Mouse (Mus musculus) limb, embryonic 10.5 days (tissue): ENCODE results near the gene Apol9b. TPM values are rescaled to one million over a fixed set of nuclear protein-coding genes. Genes with fewer than 3 reads are reported as not detected.
"Not testable (repeated sequence)": the region's sequence is repeated elsewhere in the genome, so short reads cannot be mapped to it uniquely, and the experiment has no call there.

Source experiments
- DNase-seq: peaks from one replicate; pipeline ENCODE4 v3.0.0-alpha.2; 2017; ENCODE audit warnings: low spot score
- H3K27ac ChIP-seq: fragments of 300-500 bp; sonication (generic); 2 replicates; pipeline ENCODE4 v1.5.1; 2016; ENCODE audit warnings: mild to moderate bottlenecking
- H3K27me3 ChIP-seq: fragments of 300-500 bp; sonication (generic); 2 replicates; pipeline ENCODE4 v1.6.1; 2016; ENCODE audit warnings: low read depth, mild to moderate bottlenecking; ENCODE audit not compliant: poor library complexity, severe bottlenecking
- H3K36me3 ChIP-seq: fragments of 300-500 bp; sonication (generic); 2 replicates; pipeline ENCODE4 v1.6.1; 2016; ENCODE audit warnings: mild to moderate bottlenecking, moderate library complexity
- H3K4me1 ChIP-seq: fragments of 300-500 bp; sonication (generic); 2 replicates; pipeline ENCODE4 v1.6.1; 2016
- H3K4me3 ChIP-seq: fragments of 300-500 bp; sonication (generic); 2 replicates; pipeline ENCODE4 v1.5.1; 2016; ENCODE audit warnings: mild to moderate bottlenecking, moderate library complexity
- H3K9me3 ChIP-seq: fragments of 300-500 bp; sonication (generic); replicated peaks from 2 replicates; pipeline ENCODE4 v1.6.1; 2016; ENCODE audit warnings: mild to moderate bottlenecking
- WGBS: fragments of 180-500 bp; shearing (Covaris S2); methylation state at CpG from one replicate; pipeline ENCODE4 v1.1.7; 2016; 5-methylcytosine and 5-hydroxymethylcytosine counted together
- polyA plus RNA-seq: library from polyadenylated mRNA; unstranded; fragments of >200 nt; fragmentation: Nextera tagmentation; extraction: Ambion mirVana; gene quantifications from 2 replicates; pipeline ENCODE4 v1.2.1, GENCODE M21; 2016

Apol9b gene
- polyA plus RNA-seq, 1 experiment from 2014 or later = not detected

GRCm38 (mm10) chr15:77731605-77732004 lies 2.8 kb downstream of the Apol9b start:
- H3K4me1 ChIP-seq = no peaks in the 10 kb centered on the region
- no peaks in the 10 kb centered on the region for H3K36me3 ChIP-seq
- no peak for DNase-seq
- no peak overlapping the region for H3K27ac ChIP-seq
- no peak overlapping the region for H3K4me3 ChIP-seq
- no peaks in the 10 kb centered on the region for H3K27me3 ChIP-seq
- 87% methylated on average over 5 of the region's 5 CpGs for WGBS
- H3K9me3 ChIP-seq = no peaks in the 10 kb centered on the region

- H3K4me3 ChIP-seq, H3K4me1 ChIP-seq, H3K27ac ChIP-seq, H3K27me3 ChIP-seq, H3K36me3 ChIP-seq, H3K9me3 ChIP-seq, DNase-seq: not testable (repeated sequence)
- WGBS = 70% methylated on average over 10 of the region's 10 CpGs
Measured at GRCm38 (mm10) chr15:77732851-77733250, 4.0 kb downstream of the Apol9b start.

- H3K27ac ChIP-seq, H3K27me3 ChIP-seq, H3K4me3 ChIP-seq, DNase-seq, H3K36me3 ChIP-seq, H3K4me1 ChIP-seq, H3K9me3 ChIP-seq: not testable (repeated sequence)
- WGBS = 84% methylated on average over 8 of the region's 8 CpGs
Measured at GRCm38 (mm10) chr15:77733380-77733779, 4.5 kb downstream of the Apol9b start.

GRCm38 (mm10) chr15:77733903-77734302 lies 5.1 kb downstream of the Apol9b start:
- H3K27ac ChIP-seq, DNase-seq: not testable (repeated sequence)
- WGBS = 74% methylated on average over 4 of the region's 4 CpGs

GRCm38 (mm10) chr15:77740511-77741297 lies 11.9 kb downstream of the Apol9b start:
- no peaks in the 10 kb centered on the region for H3K36me3 ChIP-seq
- no peaks in the 10 kb centered on the region for H3K27me3 ChIP-seq
- no peak overlapping the region for H3K27ac ChIP-seq
- no peaks in the 10 kb centered on the region for H3K9me3 ChIP-seq
- WGBS = 76% methylated on average over 9 of the region's 9 CpGs
- DNase-seq = no peak
- H3K4me1 ChIP-seq = no peaks in the 10 kb centered on the region
- H3K4me3 ChIP-seq = no peak overlapping the region

More at GRCm38 (mm10) chr15:77733903-77734302, 5.1 kb downstream of the Apol9b start:
- not testable (repeated sequence) for H3K27me3 ChIP-seq, H3K4me1 ChIP-seq, H3K4me3 ChIP-seq, H3K36me3 ChIP-seq, H3K9me3 ChIP-seq

GRCm38 (mm10) chr15:77741556-77741955 lies 12.7 kb downstream of the Apol9b start:
- 91% methylated on average over 6 of the region's 6 CpGs for WGBS
- H3K27me3 ChIP-seq, DNase-seq, H3K36me3 ChIP-seq, H3K4me1 ChIP-seq, H3K9me3 ChIP-seq, H3K27ac ChIP-seq, H3K4me3 ChIP-seq: not testable (repeated sequence)

GRCm38 (mm10) chr15:77744632-77745031 lies 15.8 kb downstream of the Apol9b start:
- no peaks in the 10 kb centered on the region for H3K9me3 ChIP-seq
- no peak overlapping the region for H3K27ac ChIP-seq
- H3K36me3 ChIP-seq = no peaks in the 10 kb centered on the region
- WGBS = 48% methylated on average over 5 of the region's 5 CpGs
- DNase-seq = no peak
- no peaks in the 10 kb centered on the region; the same call in 1 of the 2 replicates for H3K27me3 ChIP-seq
- no peak overlapping the region for H3K4me3 ChIP-seq
- H3K4me1 ChIP-seq = no peaks in the 10 kb centered on the region

- DNase-seq = no peak
- H3K36me3 ChIP-seq = no peaks in the 10 kb centered on the region
- no peaks in the 10 kb centered on the region for H3K9me3 ChIP-seq
- no peaks in the 10 kb centered on the region for H3K4me1 ChIP-seq
- H3K4me3 ChIP-seq = no peak overlapping the region
- no peak overlapping the region for H3K27ac ChIP-seq
- no peaks in the 10 kb centered on the region; the same call in 1 of the 2 replicates for H3K27me3 ChIP-seq
Measured at GRCm38 (mm10) chr15:77745081-77745480, 16.2 kb downstream of the Apol9b start.

GRCm38 (mm10) chr15:77746326-77746725 lies 17.5 kb downstream of the Apol9b start:
- H3K4me1 ChIP-seq = no peaks in the 10 kb centered on the region
- H3K27ac ChIP-seq = no peak overlapping the region
- DNase-seq = no peak
- H3K27me3 ChIP-seq = no peaks in the 10 kb centered on the region; the same call in 1 of the 2 replicates
- no peaks in the 10 kb centered on the region for H3K36me3 ChIP-seq
- H3K4me3 ChIP-seq = no peak overlapping the region
- no peaks in the 10 kb centered on the region for H3K9me3 ChIP-seq
- WGBS = 100% methylated on average over 1 of the region's 1 CpGs

GRCm38 (mm10) chr15:77748414-77748813 lies 19.6 kb downstream of the Apol9b start:
- 75% methylated on average over 3 of the region's 3 CpGs for WGBS
- no peaks in the 10 kb centered on the region for H3K4me1 ChIP-seq

GRCm38 (mm10) chr15:77749717-77750116 lies 20.9 kb downstream of the Apol9b start:
- WGBS = 94% methylated on average over 10 of the region's 10 CpGs
- Histone ChIP-seq H3K36me3 (no peaks in the 10 kb centered on the region), H3K27ac (no peak overlapping the region), H3K4me3 (no peak overlapping the region), H3K27me3 (no peaks in the 10 kb centered on the region; the same call in 1 of the 2 replicates), H3K9me3 (no peaks in the 10 kb centered on the region), H3K4me1 (no peaks in the 10 kb centered on the region)
- no peak for DNase-seq

More at GRCm38 (mm10) chr15:77748414-77748813, 19.6 kb downstream of the Apol9b start:
- DNase-seq = no peak
- no peaks in the 10 kb centered on the region; the same call in 1 of the 2 replicates for H3K27me3 ChIP-seq
- no peaks in the 10 kb centered on the region for H3K36me3 ChIP-seq
- no peak overlapping the region for H3K4me3 ChIP-seq
- no peak overlapping the region for H3K27ac ChIP-seq
- no peaks in the 10 kb centered on the region for H3K9me3 ChIP-seq

- 37% methylated on average over 1 of the region's 1 CpGs for WGBS
- H3K9me3 ChIP-seq = no peaks in the 10 kb centered on the region
- H3K4me1 ChIP-seq = no peaks in the 10 kb centered on the region
Measured at GRCm38 (mm10) chr15:77750461-77750860, 21.6 kb downstream of the Apol9b start.

GRCm38 (mm10) chr15:77752443-77752842 lies 23.6 kb downstream of the Apol9b start:
- peaks cover 3% of the 10 kb centered on the region; the same call in 1 of the 2 replicates for H3K4me1 ChIP-seq
- H3K27ac ChIP-seq = no peak overlapping the region
- no peaks in the 10 kb centered on the region for H3K27me3 ChIP-seq
- 60% methylated on average over 11 of the region's 11 CpGs for WGBS
- no peak for DNase-seq
- no peaks in the 10 kb centered on the region for H3K36me3 ChIP-seq
- no peak overlapping the region for H3K4me3 ChIP-seq
- no peaks in the 10 kb centered on the region for H3K9me3 ChIP-seq

More at GRCm38 (mm10) chr15:77750461-77750860, 21.6 kb downstream of the Apol9b start:
- Histone ChIP-seq H3K4me3 (no peak overlapping the region), H3K36me3 (no peaks in the 10 kb centered on the region), H3K27me3 (no peaks in the 10 kb centered on the region; the same call in 1 of the 2 replicates), H3K27ac (no peak overlapping the region)
- no peak for DNase-seq
